Mouse (Mus musculus): ENCODE data around the gene Cyp2d26.
A peak's percentile ranks its signal among the peaks of the same experiment; 100 is the strongest.
"Not testable (repeated sequence)": the region's sequence is repeated elsewhere in the genome, so short reads cannot be mapped to it uniquely, and the experiment has no call there.

The Cyp2d26 gene

GRCm38 (mm10) chr15:82794277-82794676 is at the start of gene Cyp2d26:
TSS of gene Cyp2d26 (minus strand) at chr15:82794294.
- no peak for DNase-seq

- DNase-seq, result no peak
Observed at GRCm38 (mm10) chr15:82839146-82839545, 45.1 kb upstream of the Cyp2d26 start.

GRCm38 (mm10) chr15:82829917-82830316 is 35.8 kb upstream of the Cyp2d26 start:
- DNase-seq, result no peak

GRCm38 (mm10) chr15:82825866-82826265 is 31.8 kb upstream of the Cyp2d26 start:
- DNase-seq, result no peak

GRCm38 (mm10) chr15:82822347-82822746 is 28.3 kb upstream of the Cyp2d26 start:
- DNase-seq, result no peak

GRCm38 (mm10) chr15:82821657-82822056 is 27.6 kb upstream of the Cyp2d26 start:
- no peak for DNase-seq

GRCm38 (mm10) chr15:82815296-82815695 is 21.2 kb upstream of the Cyp2d26 start:
- DNase-seq, result no peak

- peak; percentile 28 for DNase-seq
Observed at GRCm38 (mm10) chr15:82814806-82815205, 20.7 kb upstream of the Cyp2d26 start.

- DNase-seq, result no peak
Observed at GRCm38 (mm10) chr15:82814321-82814720, 20.2 kb upstream of the Cyp2d26 start.

- no peak for DNase-seq
Observed at GRCm38 (mm10) chr15:82810556-82810955, 16.5 kb upstream of the Cyp2d26 start.

GRCm38 (mm10) chr15:82809511-82809910 is 15.4 kb upstream of the Cyp2d26 start:
- no peak for DNase-seq

GRCm38 (mm10) chr15:82806969-82807763 is 13.1 kb upstream of the Cyp2d26 start:
- no peak for DNase-seq

GRCm38 (mm10) chr15:82804708-82805639 is 10.9 kb upstream of the Cyp2d26 start:
- peak; percentile 62 for DNase-seq

- DNase-seq, result no peak
Observed at GRCm38 (mm10) chr15:82795936-82796440, 1.9 kb upstream of the Cyp2d26 start.

GRCm38 (mm10) chr15:82793868-82794267 is 226 bp downstream of the Cyp2d26 start:
- no peak for DNase-seq

GRCm38 (mm10) chr15:82793454-82793853 is 640 bp downstream of the Cyp2d26 start:
- no peak for DNase-seq

GRCm38 (mm10) chr15:82792566-82792965 is 1.5 kb downstream of the Cyp2d26 start:
- DNase-seq, result no peak

GRCm38 (mm10) chr15:82784581-82784980 is 9.5 kb downstream of the Cyp2d26 start:
- no peak for DNase-seq

- no peak for DNase-seq
Observed at GRCm38 (mm10) chr15:82783800-82784199, 10.3 kb downstream of the Cyp2d26 start.

- not testable (repeated sequence) for DNase-seq
Observed at GRCm38 (mm10) chr15:82777856-82778255, 16.2 kb downstream of the Cyp2d26 start.

GRCm38 (mm10) chr15:82765943-82766342 is 28.2 kb downstream of the Cyp2d26 start:
- DNase-seq, result no peak

- no peak for DNase-seq
Observed at GRCm38 (mm10) chr15:82764881-82765280, 29.2 kb downstream of the Cyp2d26 start.

- no peak for DNase-seq
Observed at GRCm38 (mm10) chr15:82763631-82764420, 30.3 kb downstream of the Cyp2d26 start, which contains the start of gene Cyp2d40. TSS of gene Cyp2d40 (minus strand) at chr15:82764183.

Measured in layer of hippocampus, adult 9-11 months (tissue).